Mouse (Mus musculus) left cerebral cortex, adult 8-10 months (tissue): Measurements from ENCODE around the gene E130218I03Rik. TPM values are rescaled to one million over a fixed set of nuclear protein-coding genes. Genes with fewer than 3 reads are reported as not detected.

ENCODE experiments used
- DNase-seq, 2 experiments: peaks; one replicate each; pipeline ENCODE4 v3.0.0; 2022; ENCODE audit warnings: low spot score in 2 of 2
- total RNA-seq, 4 experiments: library from RNA; stranded (reverse); gene quantifications; 2 replicates each; pipeline ENCODE4 v1.2.4; 2022

The E130218I03Rik gene
- total RNA-seq, 4 experiments from 2014 or later = not detected

GRCm38 (mm10) chr4:134286226-134287167 is 43.0 kb downstream of the E130218I03Rik start:
- DNase-seq = no peak

GRCm38 (mm10) chr4:134287168-134287564 is 43.7 kb downstream of the E130218I03Rik start:
- DNase-seq = peak; percentile 92 to 94

- DNase-seq = peak; percentile 58 to 63
Measured at GRCm38 (mm10) chr4:134287575-134288025, 44.1 kb downstream of the E130218I03Rik start, which contains the start of gene Pdik1l. Gene Pdik1l (minus strand): TSS chr4:134287895.

- DNase-seq = no peak
Measured at GRCm38 (mm10) chr4:134288397-134289256, 45.2 kb downstream of the E130218I03Rik start.

GRCm38 (mm10) chr4:134292067-134292466 is 48.6 kb downstream of the E130218I03Rik start:
- DNase-seq = peak in 1 of 2 experiments; percentile 54

- DNase-seq = no peak
Measured at GRCm38 (mm10) chr4:134293061-134293691, 49.7 kb downstream of the E130218I03Rik start.

- DNase-seq = no peak
Measured at GRCm38 (mm10) chr4:134293692-134294163, 50.3 kb downstream of the E130218I03Rik start.

Other genes with a start within 250 kb of the E130218I03Rik start
- 10 to 100 TPM; 63.6 to 73.6 (median 68.4) TPM for gene Dhdds, start 242.7 kb upstream of the E130218I03Rik start, total RNA-seq
- not detected for gene Lin28a, start 224.8 kb upstream of the E130218I03Rik start, total RNA-seq
- gene Zfp683, start 189.8 kb upstream of the E130218I03Rik start, total RNA-seq = not detected
- 1 to 10 TPM; 3.6 to 6.8 (median 5.8) TPM for gene Crybg2, start 182.8 kb upstream of the E130218I03Rik start, total RNA-seq
- gene Cd52, start 148.6 kb upstream of the E130218I03Rik start, total RNA-seq = 10 to 100 TPM in 2 of 4 experiments, 1 to 10 TPM in 2; 2.5 to 32.5 (median 12.8) TPM
- gene Ubxn11, start 141.1 kb upstream of the E130218I03Rik start, total RNA-seq = 10 to 100 TPM; 33.5 to 51.3 (median 43.0) TPM
- 100 to 1,000 TPM; 192 to 255 (median 224) TPM for gene Sh3bgrl3, start 114.9 kb upstream of the E130218I03Rik start, total RNA-seq
- gene Cep85, start 56.5 kb upstream of the E130218I03Rik start, total RNA-seq = 10 to 100 TPM; 17.1 to 18.7 (median 17.7) TPM
- gene Gm7534, start 40.7 kb upstream of the E130218I03Rik start, total RNA-seq = not detected
- gene Catsper4, start 16.3 kb upstream of the E130218I03Rik start, total RNA-seq = not detected
- gene Cnksr1, start 5.3 kb upstream of the E130218I03Rik start, total RNA-seq = under 1 TPM in 3 of 4 experiments, not detected in 1; 0.36 to 0.74 (median 0.57) TPM
- 10 to 100 TPM; 10.9 to 12.1 (median 11.3) TPM for gene Zfp593, start 1.9 kb downstream of the E130218I03Rik start, total RNA-seq
- not detected for gene Gm30191, start 3.3 kb downstream of the E130218I03Rik start, total RNA-seq
- gene Grrp1, start 10.4 kb downstream of the E130218I03Rik start, total RNA-seq = 1 to 10 TPM; 2.6 to 4.3 (median 3.5) TPM
- 10 to 100 TPM; 15.8 to 22.4 (median 19.3) TPM for gene Pdik1l, start 44.2 kb downstream of the E130218I03Rik start, total RNA-seq
- under 1 TPM; 0.28 to 0.70 (median 0.53) TPM for gene Trim63, start 71.5 kb downstream of the E130218I03Rik start, total RNA-seq
- under 1 TPM in 2 of 4 experiments, not detected in 2; 0.16 to 0.23 TPM for gene Slc30a2, start 99.5 kb downstream of the E130218I03Rik start, total RNA-seq
- 10 to 100 TPM; 42.7 to 51.5 (median 47.1) TPM for gene Extl1, start 140.2 kb downstream of the E130218I03Rik start, total RNA-seq
- 1 to 10 TPM; 5.8 to 8.7 (median 6.8) TPM for gene Pafah2, start 152.7 kb downstream of the E130218I03Rik start, total RNA-seq
- gene Stmn1, start 224.7 kb downstream of the E130218I03Rik start, total RNA-seq = 1,000 to 10,000 TPM in 1 of 4 experiments, 100 to 1,000 TPM in 3; 935 to 1,017 (median 942) TPM